Mouse (Mus musculus): ENCODE measurements around the gene Rab34. TPM values are rescaled to one million over a fixed set of nuclear protein-coding genes. Genes with fewer than 3 reads are reported as not detected.

Rab34 gene
- polyA plus RNA-seq, 1 experiment, result 182 TPM

DNA sequence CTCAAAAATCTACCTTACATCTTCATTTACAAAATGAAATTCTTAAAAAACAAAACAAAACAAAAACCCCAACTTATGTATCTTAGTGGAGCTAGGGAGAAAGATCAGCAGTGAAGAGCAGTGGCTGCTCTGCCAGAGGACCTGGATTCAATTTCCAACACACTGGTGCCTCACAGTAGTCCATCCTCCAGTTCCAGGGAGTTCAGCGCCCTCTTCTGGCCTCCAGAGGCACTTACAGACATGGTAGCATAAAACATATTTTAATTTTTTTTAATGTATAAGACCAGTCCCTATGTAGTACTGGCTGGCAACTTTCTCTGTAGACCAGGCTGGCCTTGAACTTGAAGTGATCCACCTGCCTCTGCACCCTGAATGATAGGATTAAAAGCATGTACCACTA is 37.1 kb upstream of the Rab34 start:
- Histone ChIP-seq H3K36me3 (ENCODE audit: control insufficient read depth, insufficient read depth) (peaks cover 83% of the 10 kb centered on the region), H3K79me3 (ENCODE audit: low read depth) (no peaks in the 10 kb centered on the region), H3K27me3 (ENCODE audit: control insufficient read depth, insufficient read depth, insufficient read length) (no peaks in the 10 kb centered on the region), H3K79me2 (ENCODE audit: control insufficient read depth, insufficient read depth) (no peaks in the 10 kb centered on the region), H3K4me3 (ENCODE audit: insufficient read depth, poor library complexity, severe bottlenecking) (no peak overlapping the region), H3ac (ENCODE audit: control insufficient read depth, insufficient read length, low read depth) (no peak overlapping the region)
- TF ChIP-seq CEBPB (IDR thresholded peaks at IDR 0.05; ENCODE audit: low read depth) (no peak), MYOD1 (IDR thresholded peaks at IDR 0.05; ENCODE audit: control insufficient read depth, insufficient read length, low read depth) (no peak), MAX (IDR thresholded peaks at IDR 0.05) (no peak), CTCF (IDR thresholded peaks at IDR 0.05; ENCODE audit: control insufficient read depth, insufficient read depth, insufficient read length) (no peak), MYOG (IDR thresholded peaks at IDR 0.05; ENCODE audit: control insufficient read depth, extremely low read depth, insufficient read length) (no peak), USF1 (IDR thresholded peaks at IDR 0.05; ENCODE audit: low read depth) (no peak), FOSL1 (IDR thresholded peaks at IDR 0.05; ENCODE audit: insufficient read depth, low read length, poor library complexity, severe bottlenecking) (no peak)

DNA sequence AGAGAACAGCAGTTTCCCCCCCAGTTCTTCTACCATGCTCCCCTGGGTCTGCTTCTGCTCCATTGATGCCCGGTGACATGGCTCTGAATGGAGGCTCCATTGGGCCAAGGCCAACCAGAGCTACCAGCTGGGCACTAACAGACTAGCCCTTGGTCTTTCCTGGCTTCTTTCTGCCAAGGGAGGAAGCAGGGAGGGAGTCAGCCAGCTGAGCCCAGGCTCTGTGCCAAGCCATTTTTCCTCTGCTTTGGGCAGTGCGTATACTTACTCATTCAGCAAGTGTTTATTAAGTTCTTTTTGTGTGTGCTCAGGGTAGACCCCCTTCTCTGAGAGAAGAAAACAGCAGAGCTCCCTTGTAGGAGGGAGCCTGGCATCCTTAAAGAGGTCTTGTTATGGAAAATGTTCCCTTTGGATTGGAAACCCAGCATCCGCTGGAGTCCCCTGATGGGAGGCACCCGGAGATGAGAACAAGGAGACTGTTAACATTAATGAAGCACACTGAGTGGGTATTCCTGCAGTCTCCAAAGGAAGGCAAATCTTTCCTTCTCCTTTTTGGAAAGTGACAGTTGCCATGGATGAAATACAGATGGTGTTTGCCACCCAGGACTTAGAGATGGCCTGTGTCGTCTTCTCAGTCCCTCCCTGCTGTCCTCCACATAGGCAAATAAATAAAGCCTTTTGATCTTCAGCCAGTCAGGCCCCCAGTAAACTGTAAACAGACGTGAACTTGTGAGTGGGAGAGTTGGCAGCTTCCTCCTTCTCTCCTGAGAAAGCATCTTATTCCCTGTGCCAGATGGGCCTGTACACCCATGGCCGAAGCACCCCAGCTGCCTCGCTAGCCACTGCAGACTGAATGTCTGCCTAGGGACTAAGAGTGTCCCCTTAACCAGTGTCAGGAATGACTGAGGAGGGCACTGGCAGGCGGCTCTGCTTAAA is 35.7 kb upstream of the Rab34 start:
- Histone ChIP-seq H3K79me3 (ENCODE audit: low read depth) (peaks cover 3% of the 10 kb centered on the region), H3K79me2 (ENCODE audit: control insufficient read depth, insufficient read depth) (peaks cover 7% of the 10 kb centered on the region), H3K4me3 (ENCODE audit: insufficient read depth, poor library complexity, severe bottlenecking) (no peak overlapping the region), H3K36me3 (ENCODE audit: control insufficient read depth, insufficient read depth) (peaks cover 90% of the 10 kb centered on the region), H3ac (ENCODE audit: control insufficient read depth, insufficient read length, low read depth) (no peak overlapping the region), H3K27me3 (ENCODE audit: control insufficient read depth, insufficient read depth, insufficient read length) (no peaks in the 10 kb centered on the region)
- no peak for TF ChIP-seq USF1 (IDR thresholded peaks at IDR 0.05; ENCODE audit: low read depth)

GRCm38 (mm10) chr11:78153778-78154177 is 34.5 kb upstream of the Rab34 start:
- TF ChIP-seq MYOG (IDR thresholded peaks at IDR 0.05; ENCODE audit: control insufficient read depth, extremely low read depth, insufficient read length), result no peak
- TF ChIP-seq CEBPB (IDR thresholded peaks at IDR 0.05; ENCODE audit: low read depth), result no peak
- TF ChIP-seq MYOD1 (IDR thresholded peaks at IDR 0.05; ENCODE audit: control insufficient read depth, insufficient read length, low read depth), result no peak
- no peak for TF ChIP-seq USF1 (IDR thresholded peaks at IDR 0.05; ENCODE audit: low read depth)
- no peak for TF ChIP-seq CTCF (IDR thresholded peaks at IDR 0.05; ENCODE audit: control insufficient read depth, insufficient read depth, insufficient read length)
- no peak for TF ChIP-seq MAX (IDR thresholded peaks at IDR 0.05)
- no peak for TF ChIP-seq FOSL1 (IDR thresholded peaks at IDR 0.05; ENCODE audit: insufficient read depth, low read length, poor library complexity, severe bottlenecking)
- no peak overlapping the region for H3K4me3 ChIP-seq (ENCODE audit: insufficient read depth, poor library complexity, severe bottlenecking)
- no peak overlapping the region for H3ac ChIP-seq (ENCODE audit: control insufficient read depth, insufficient read length, low read depth)
- H3K79me3 ChIP-seq (ENCODE audit: low read depth), result peaks cover 10% of the 10 kb centered on the region
- H3K79me2 ChIP-seq (ENCODE audit: control insufficient read depth, insufficient read depth), result peaks cover 20% of the 10 kb centered on the region
- no peaks in the 10 kb centered on the region for H3K27me3 ChIP-seq (ENCODE audit: control insufficient read depth, insufficient read depth, insufficient read length)
- H3K36me3 ChIP-seq (ENCODE audit: control insufficient read depth, insufficient read depth), result peaks cover 90% of the 10 kb centered on the region

GRCm38 (mm10) chr11:78155674-78156073 is 32.6 kb upstream of the Rab34 start:
- H3K4me3 ChIP-seq (ENCODE audit: insufficient read depth, poor library complexity, severe bottlenecking), result no peak overlapping the region
- peaks cover 22% of the 10 kb centered on the region for H3K79me2 ChIP-seq (ENCODE audit: control insufficient read depth, insufficient read depth)
- no peaks in the 10 kb centered on the region for H3K27me3 ChIP-seq (ENCODE audit: control insufficient read depth, insufficient read depth, insufficient read length)
- H3K36me3 ChIP-seq (ENCODE audit: control insufficient read depth, insufficient read depth), result peaks cover 92% of the 10 kb centered on the region
- H3K79me3 ChIP-seq (ENCODE audit: low read depth), result peaks cover 11% of the 10 kb centered on the region
- no peak overlapping the region for H3ac ChIP-seq (ENCODE audit: control insufficient read depth, insufficient read length, low read depth)
- TF ChIP-seq CTCF (IDR thresholded peaks at IDR 0.05; ENCODE audit: control insufficient read depth, insufficient read depth, insufficient read length), result no peak
- TF ChIP-seq MYOG (IDR thresholded peaks at IDR 0.05; ENCODE audit: control insufficient read depth, extremely low read depth, insufficient read length), result no peak
- TF ChIP-seq USF1 (IDR thresholded peaks at IDR 0.05; ENCODE audit: low read depth), result no peak
- TF ChIP-seq CEBPB (IDR thresholded peaks at IDR 0.05; ENCODE audit: low read depth), result no peak
- TF ChIP-seq FOSL1 (IDR thresholded peaks at IDR 0.05; ENCODE audit: insufficient read depth, low read length, poor library complexity, severe bottlenecking), result no peak
- no peak for TF ChIP-seq MAX (IDR thresholded peaks at IDR 0.05)
- TF ChIP-seq MYOD1 (IDR thresholded peaks at IDR 0.05; ENCODE audit: control insufficient read depth, insufficient read length, low read depth), result no peak

DNA sequence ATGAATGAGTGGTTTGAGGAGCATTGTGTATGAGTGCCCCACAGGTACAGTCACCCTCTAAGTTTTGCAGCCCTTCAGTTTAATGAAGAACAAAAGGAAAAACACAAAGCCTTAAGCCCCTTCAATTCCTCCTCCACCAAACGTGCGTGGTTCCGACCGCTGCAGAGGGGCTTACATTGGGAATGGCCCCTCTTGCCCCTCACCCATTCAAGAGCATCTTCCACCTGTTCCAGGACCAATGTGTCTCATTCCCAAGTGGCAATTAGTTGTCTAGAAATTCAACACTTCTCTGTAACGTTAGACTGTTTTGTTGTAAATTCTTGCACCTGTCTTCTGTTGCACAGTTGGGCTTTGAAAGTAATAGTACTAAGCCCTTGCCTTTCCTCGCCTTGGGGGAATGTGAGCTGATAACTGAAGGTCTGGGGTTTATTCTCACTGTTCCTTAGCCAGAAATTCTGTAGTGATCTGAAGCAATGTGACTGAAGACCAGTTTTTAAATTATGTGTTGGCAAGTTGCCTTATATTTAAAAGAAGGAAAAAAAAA is 32.0 kb upstream of the Rab34 start:
- Histone ChIP-seq H3K4me3 (ENCODE audit: insufficient read depth, poor library complexity, severe bottlenecking) (no peak overlapping the region), H3K36me3 (ENCODE audit: control insufficient read depth, insufficient read depth) (peaks cover 92% of the 10 kb centered on the region), H3K79me2 (ENCODE audit: control insufficient read depth, insufficient read depth) (peaks cover 28% of the 10 kb centered on the region)

More for the DNA sequence above, 32.0 kb upstream of the Rab34 start:
- Histone ChIP-seq H3K27me3 (ENCODE audit: control insufficient read depth, insufficient read depth, insufficient read length) (no peaks in the 10 kb centered on the region), H3ac (ENCODE audit: control insufficient read depth, insufficient read length, low read depth) (no peak overlapping the region), H3K79me3 (ENCODE audit: low read depth) (peaks cover 11% of the 10 kb centered on the region)
- no peak for TF ChIP-seq CEBPB (IDR thresholded peaks at IDR 0.05; ENCODE audit: low read depth)
- TF ChIP-seq MAX (IDR thresholded peaks at IDR 0.05), result no peak
- no peak for TF ChIP-seq FOSL1 (IDR thresholded peaks at IDR 0.05; ENCODE audit: insufficient read depth, low read length, poor library complexity, severe bottlenecking)
- TF ChIP-seq USF1 (IDR thresholded peaks at IDR 0.05; ENCODE audit: low read depth), result no peak
- no peak for TF ChIP-seq CTCF (IDR thresholded peaks at IDR 0.05; ENCODE audit: control insufficient read depth, insufficient read depth, insufficient read length)
- TF ChIP-seq MYOG (IDR thresholded peaks at IDR 0.05; ENCODE audit: control insufficient read depth, extremely low read depth, insufficient read length), result no peak
- no peak for TF ChIP-seq MYOD1 (IDR thresholded peaks at IDR 0.05; ENCODE audit: control insufficient read depth, insufficient read length, low read depth)
